Mouse (Mus musculus) CH12.LX (cell line): ENCODE results near the gene Dnmbp.

ENCODE experiments used
- CTCF ChIP-seq, 2 experiments: IDR thresholded peaks in 1 of 2; conservative IDR thresholded peaks in 1 of 2; 2 replicates each; pipeline ENCODE4 v1.5.1; 2011 to 2012; ENCODE audit warnings: low read depth in 2 of 2, low read length in 2 of 2, improper control_type of control experiment in 1 of 2, inconsistent platforms in 1 of 2, mild to moderate bottlenecking in 1 of 2, moderate library complexity in 1 of 2
- ELF1 ChIP-seq: IDR thresholded peaks from 2 replicates; pipeline ENCODE4 v1.6.1; 2014; ENCODE audit warnings: low read depth, mild to moderate bottlenecking, inconsistent platforms, low read length, improper control_type of control experiment
- EP300 ChIP-seq: IDR thresholded peaks from 2 replicates; pipeline ENCODE4 v1.6.1; 2011; ENCODE audit warnings: low read length, improper control_type of control experiment
- HCFC1 ChIP-seq: IDR thresholded peaks from 2 replicates; pipeline ENCODE4 v1.6.1; 2012; ENCODE audit warnings: low read depth, mild to moderate bottlenecking, inconsistent platforms, low read length, improper control_type of control experiment
- JUND ChIP-seq: conservative IDR thresholded peaks from 2 replicates; pipeline ENCODE4 v1.6.1; 2011; ENCODE audit warnings: low read depth, low read length, improper control_type of control experiment
- MAZ ChIP-seq: IDR thresholded peaks from 2 replicates; pipeline ENCODE4 v1.6.1; 2012; ENCODE audit warnings: low read depth, mild to moderate bottlenecking, inconsistent platforms, low read length, improper control_type of control experiment, moderate library complexity
- MXI1 ChIP-seq: IDR thresholded peaks from 2 replicates; pipeline ENCODE4 v1.6.1; 2011; ENCODE audit warnings: mild to moderate bottlenecking, low read depth, low read length, improper control_type of control experiment
- NRF1 ChIP-seq: IDR thresholded peaks from 2 replicates; pipeline ENCODE4 v1.6.1; 2014; ENCODE audit warnings: low read depth, mild to moderate bottlenecking, inconsistent platforms, low read length, improper control_type of control experiment, moderate library complexity
- POLR2A ChIP-seq: IDR thresholded peaks from 2 replicates; pipeline ENCODE4 v1.6.1; 2011; ENCODE audit warnings: low read depth, mild to moderate bottlenecking, improper control_type of control experiment, low read length
- POLR2AphosphoS2 ChIP-seq: IDR thresholded peaks from 2 replicates; pipeline ENCODE4 v1.6.1; 2011; ENCODE audit warnings: low read depth, low read length, improper control_type of control experiment
- RAD21 ChIP-seq: IDR thresholded peaks from 2 replicates; pipeline ENCODE4 v1.6.1; 2011; ENCODE audit warnings: low read depth, mild to moderate bottlenecking, low read length, improper control_type of control experiment, moderate library complexity
- TCF12 ChIP-seq: IDR thresholded peaks from 2 replicates; pipeline ENCODE4 v1.6.1; 2014; ENCODE audit warnings: low read depth, mild to moderate bottlenecking, inconsistent platforms, low read length, improper control_type of control experiment

DNA sequence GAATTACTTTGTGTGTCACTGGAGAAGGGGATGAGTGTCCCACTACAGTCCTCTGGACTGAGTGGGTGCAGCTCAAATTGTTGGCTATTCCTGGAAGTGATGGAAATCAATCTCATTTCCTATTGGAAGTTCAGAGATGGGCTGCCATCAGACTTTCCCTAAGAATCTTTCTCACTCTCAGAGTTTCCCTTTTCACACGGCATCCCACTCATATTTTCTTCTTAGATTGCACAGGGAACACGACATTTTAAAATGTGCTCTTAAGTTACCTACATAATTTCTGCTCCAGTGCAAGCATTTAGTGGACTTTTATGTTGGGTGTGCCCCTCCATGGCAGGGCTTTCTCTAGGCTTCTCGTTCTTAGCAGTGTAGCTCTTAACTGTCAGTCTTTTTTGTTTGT, 37.8 kb upstream of the Dnmbp start:
- TF ChIP-seq POLR2AphosphoS2 (no peak), RAD21 (no peak), CTCF (conservative IDR thresholded peaks at IDR 0.05 in 1 of 2, IDR thresholded peaks at IDR 0.05 in 1 of 2; ENCODE audit: low read depth in 2 of 2, low read length in 2 of 2) (no peak), NRF1 (no peak), EP300 (no peak), ELF1 (no peak), MXI1 (no peak), POLR2A (no peak), TCF12 (no peak), MAZ (no peak), JUND (no peak), HCFC1 (no peak)
